Mouse (Mus musculus) adrenal gland (tissue): ENCODE measurements around the gene 4833427G06Rik.

Experiments
- intact Hi-C: fragments of 180-260 bp; cut with DNase I; formaldehyde crosslinking; loops from one replicate; pipeline ENCODE4 v1.15.1; 2025
- long read RNA-seq, 2 experiments: library from polyadenylated mRNA; unstranded; transcript quantifications; one replicate each; pipeline ENCODE4 v2.0.0; 2020; ENCODE audit warnings: borderline replicate concordance in 1 of 2; ENCODE audit not compliant: insufficient replicate concordance in 1 of 2

The 4833427G06Rik gene
- long read RNA-seq, experiment 1 = 0 reads
- long read RNA-seq, experiment 2 = 0 reads

DNA sequence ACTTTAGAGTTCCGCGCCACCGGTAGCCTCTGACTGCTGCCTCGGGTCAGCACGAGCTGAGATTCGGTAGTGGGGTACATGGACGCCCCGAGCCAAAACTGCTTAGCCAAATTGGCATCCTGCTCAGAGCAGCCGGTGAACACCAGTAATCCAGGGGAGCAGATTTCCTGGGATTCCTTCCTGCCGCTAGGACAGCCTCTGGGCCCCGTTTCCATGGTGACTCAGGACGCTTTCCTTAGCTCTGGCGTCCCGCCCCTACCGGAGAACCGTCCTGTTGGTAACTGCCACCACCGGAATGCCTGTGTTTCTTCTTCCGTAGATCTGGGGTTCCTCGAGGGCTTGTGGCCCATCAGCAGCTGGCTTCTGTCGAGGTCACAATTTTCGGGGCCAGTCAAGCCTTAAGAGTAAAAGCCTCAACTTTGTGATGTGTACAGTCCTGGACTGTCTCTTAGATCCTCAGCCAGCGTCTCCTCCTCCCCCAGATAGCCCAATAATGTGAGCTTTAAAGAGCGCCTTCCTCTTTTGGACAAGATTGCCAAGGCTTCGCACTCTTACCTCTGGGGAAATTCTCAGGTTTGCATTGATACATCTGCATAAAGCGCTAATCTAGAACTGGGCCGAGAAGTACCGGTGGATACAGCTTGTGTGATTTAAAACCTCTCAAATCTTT, at the start of gene 4833427G06Rik:
TSS of gene 4833427G06Rik (minus strand) at position 323 of the 670 bp plus-strand sequence.
- intact Hi-C loops = no loop called here

DNA sequence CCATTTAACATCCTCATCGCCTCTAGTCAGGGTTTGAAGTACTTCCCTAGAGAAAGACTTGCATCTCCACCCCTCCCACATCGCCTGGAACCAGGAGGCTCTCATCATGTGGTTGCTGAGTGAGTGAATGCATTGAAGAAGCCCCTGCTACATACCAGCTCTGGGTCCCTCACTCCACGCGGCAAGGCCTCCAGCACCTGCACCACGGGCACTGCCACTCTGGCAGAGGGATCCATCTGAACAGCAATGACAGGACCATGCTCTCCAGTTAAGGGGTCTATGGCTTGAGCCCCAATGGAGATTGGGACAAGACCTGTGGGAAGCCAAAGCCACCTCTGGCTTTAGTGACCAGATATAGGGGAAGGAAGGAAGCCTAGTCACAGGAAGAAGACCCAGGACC, 45.4 kb upstream of the 4833427G06Rik start:
- intact Hi-C loops = no loop called here

DNA sequence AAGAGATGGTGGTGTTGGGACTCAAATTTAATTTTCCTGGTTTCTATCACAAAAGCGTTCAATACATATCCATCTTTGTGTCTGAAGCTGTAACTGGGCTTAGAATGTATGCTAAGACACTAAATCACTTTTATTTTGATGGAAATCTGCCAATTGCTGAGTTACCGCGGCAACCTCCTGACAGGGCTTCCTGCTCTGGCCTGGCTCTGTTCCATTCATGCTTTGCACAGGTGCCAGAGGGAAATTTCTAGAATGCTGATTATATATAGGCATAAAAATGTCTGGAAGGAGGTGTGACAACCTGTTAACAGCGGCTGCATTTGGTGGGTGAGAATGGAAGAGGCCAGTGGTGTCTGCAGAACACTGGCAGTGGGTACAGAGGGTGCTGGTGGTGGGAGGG, 44.6 kb upstream of the 4833427G06Rik start:
- intact Hi-C loops = no loop called here

DNA sequence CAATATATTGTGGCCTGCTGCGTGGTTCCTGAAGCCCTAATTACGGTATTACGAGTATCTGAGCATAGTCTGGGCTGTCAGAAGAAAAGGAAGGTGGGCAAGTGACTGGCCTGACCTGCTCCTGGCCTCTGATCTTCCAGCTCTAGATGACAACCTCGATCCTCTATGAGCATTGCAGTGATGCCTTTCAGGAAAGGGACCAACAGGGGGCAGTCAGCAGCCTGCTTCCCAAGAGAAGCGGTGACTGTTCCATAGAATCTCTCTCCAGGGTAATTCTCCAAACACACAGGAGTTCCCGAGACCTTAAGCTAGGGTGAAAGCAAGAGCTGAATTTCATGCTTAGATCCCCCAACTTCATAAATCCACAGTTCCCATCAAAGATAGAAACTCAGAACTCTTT, 42.3 kb upstream of the 4833427G06Rik start:
- intact Hi-C loops = no loop called here

DNA sequence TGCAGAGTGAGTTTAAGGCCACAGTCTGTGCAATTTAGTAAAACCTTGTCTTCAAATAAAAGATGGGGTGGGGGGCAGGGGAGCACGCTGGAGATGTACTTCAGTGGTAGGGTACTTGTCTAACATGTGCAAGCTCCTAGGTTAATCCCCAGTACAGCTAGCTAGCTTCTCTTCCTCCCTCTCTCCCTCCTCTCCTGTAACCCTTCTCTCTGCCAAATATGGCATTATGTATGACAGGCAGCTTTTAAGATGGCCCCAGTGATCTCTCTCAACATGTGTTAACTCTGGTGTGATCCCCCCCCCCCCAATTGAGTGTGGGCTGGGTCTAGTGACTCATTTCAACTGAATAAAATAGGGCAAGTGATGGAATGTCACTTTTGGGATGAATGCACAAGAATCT, 41.6 kb upstream of the 4833427G06Rik start:
- intact Hi-C loops = no loop called here

DNA sequence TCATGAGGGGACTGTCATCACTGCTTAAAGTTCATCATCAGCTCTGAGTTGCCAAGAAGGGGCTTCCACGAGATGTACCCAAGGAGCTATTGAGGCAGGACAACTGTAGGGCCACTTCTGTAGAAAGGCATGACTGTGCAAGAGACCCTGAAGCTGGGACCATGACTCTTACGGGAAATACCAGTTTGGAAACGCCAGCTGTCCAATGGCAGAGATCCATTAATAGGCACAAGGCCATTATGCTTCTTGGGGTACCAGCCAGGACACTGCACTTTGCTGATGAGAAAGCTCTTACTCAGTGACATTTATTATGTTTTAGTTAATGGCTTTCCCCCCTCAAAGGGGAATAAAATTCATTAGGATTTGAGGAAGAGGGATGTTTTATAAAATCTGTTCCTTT, 38.8 kb upstream of the 4833427G06Rik start:
- intact Hi-C loops = no loop called here

DNA sequence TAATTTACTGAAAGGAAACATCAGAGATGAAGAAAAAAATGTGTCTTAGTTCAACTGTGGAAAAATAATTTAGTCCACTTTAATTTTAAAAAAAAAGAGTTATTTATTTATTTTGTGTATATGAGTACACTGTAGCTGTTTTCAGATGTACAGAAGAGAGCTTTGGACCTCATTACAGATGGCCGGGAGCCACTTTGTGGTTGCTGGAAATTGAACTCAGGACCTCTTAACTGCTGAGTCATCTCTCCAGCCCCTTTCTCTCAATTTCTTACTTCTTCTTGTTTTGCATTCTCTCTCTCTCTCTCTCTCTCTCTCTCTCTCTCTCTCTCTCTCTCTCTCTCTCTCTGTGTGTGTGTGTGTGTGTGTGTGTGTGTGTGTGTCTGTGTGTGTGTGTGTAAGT, 37.5 kb upstream of the 4833427G06Rik start:
- intact Hi-C loops = loop anchor here (5.0 kb wide), 1 partner anchor 87 kb away; no protein-coding TSS in a partner anchor

DNA sequence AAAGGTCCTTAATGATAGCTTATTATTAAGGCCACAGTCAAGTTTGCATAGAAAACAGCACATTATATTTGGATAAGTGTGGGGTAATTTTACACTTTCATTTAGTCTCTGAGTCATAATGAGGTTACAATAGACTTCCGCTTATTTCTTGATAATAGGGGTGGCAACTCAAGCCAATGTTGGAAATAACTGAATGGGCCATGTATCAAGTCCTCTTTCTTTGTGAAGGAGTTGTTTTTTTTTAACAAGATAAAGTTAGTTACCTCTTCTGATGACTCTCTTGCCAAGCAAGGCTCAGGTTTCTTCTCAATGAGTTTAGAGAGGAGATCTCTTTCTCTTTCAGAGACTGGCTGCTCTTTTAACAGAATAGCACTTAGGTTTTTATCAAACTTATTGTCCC, 36.4 kb upstream of the 4833427G06Rik start:
- intact Hi-C loops = loop anchor here (5.0 kb wide), 1 partner anchor 86 kb away; no protein-coding TSS in a partner anchor

DNA sequence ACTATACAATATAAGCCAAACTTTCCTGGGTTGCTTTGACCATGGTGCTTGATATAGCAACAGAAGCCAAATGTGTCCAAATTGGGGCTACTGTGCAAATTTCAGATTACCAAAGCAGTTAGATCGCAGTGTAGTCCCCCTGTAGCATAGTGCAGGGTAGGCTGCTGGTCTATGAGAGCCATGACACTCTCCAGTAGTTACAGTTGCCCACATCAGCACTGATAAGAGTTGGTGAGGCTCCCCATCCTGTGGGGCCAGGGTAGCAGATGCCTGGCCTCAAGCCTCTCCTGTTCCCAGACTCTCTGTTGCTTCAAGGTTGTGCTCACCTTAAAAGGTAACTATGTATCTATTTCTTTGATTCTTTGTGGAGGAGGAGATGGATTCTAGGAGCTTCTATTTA, 36.0 kb upstream of the 4833427G06Rik start:
- intact Hi-C loops = loop anchor here (5.0 kb wide), 1 partner anchor 86 kb away; no protein-coding TSS in a partner anchor

DNA sequence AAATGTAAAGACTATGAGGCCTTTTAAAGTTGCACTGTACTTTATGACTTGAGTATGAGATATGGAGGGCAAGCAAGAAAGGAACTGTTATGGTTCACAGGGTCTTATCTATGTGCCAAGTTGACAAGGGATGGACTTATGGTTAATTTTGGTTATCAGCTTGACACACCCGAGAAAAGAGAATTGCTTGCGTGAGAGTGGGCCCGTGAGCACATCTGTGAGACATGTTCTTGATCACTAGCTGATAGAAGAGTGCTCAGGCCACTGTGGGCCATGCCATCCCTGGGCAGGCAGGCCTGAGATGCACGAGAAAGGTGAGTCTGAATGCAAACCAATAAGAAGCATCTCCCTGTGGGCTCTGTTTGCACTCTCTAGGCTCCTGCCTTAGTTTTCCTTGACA, 35.6 kb upstream of the 4833427G06Rik start:
- intact Hi-C loops = loop anchor here (5.0 kb wide), 1 partner anchor 85 kb away; no protein-coding TSS in a partner anchor

DNA sequence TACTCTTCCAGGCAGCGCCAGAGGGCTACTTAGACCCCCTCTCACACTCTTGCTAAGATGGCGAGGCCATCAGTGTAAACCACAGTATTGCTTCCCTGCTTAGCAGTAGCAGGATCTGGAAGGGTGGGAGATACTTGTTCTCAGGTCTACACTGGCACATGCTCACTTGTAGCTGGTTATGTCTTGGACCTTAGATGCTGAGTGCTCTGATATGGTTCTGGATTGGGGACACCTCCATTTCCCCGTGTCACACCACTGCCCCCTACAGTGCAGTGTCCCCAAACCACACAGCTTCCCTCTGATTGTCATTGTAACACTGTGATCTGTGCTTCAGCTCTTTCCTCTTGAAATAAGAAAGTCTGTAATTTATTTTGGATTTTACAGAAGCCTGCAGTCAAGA, 35.1 kb upstream of the 4833427G06Rik start:
- intact Hi-C loops = loop anchor here (5.0 kb wide), 1 partner anchor 85 kb away; no protein-coding TSS in a partner anchor

DNA sequence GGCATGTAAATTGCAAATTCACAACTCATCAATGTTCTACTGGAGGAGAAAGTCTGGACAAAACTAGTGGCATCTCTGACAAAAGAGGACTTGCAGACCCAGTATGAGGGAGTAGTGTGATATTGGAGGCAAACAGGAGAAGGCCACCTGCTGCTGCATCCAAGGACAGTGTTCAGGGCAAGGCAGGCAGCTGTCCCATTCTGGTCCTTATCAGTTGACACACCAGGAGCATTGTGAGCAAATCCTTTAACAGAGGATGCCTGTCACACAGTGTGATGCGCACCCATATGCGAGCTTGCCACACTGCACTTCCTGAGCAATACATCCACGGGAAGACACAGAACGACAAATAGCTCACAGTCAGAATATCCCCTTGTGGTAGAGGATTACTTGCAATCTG, 12.9 kb upstream of the 4833427G06Rik start:
- intact Hi-C loops = no loop called here

DNA sequence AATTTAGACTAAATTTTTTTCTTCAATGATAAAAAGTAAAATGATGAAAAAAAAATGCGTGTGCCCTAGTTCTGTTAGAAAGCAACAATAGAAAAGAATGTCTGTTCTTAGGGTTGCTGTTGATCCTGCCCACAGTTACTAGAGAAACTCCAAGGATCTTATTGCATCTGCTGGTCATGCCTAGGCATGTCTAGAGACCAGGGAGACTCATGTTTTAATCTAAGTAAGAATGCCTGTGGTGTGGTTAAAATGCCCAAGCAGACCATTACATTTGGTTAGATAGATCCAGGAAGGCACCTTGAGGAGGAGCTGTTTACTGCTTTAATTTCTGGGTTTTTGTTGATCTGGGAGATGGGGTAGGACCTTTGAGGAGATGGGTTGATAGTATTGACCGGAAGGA, 3.9 kb upstream of the 4833427G06Rik start:
- intact Hi-C loops = no loop called here

DNA sequence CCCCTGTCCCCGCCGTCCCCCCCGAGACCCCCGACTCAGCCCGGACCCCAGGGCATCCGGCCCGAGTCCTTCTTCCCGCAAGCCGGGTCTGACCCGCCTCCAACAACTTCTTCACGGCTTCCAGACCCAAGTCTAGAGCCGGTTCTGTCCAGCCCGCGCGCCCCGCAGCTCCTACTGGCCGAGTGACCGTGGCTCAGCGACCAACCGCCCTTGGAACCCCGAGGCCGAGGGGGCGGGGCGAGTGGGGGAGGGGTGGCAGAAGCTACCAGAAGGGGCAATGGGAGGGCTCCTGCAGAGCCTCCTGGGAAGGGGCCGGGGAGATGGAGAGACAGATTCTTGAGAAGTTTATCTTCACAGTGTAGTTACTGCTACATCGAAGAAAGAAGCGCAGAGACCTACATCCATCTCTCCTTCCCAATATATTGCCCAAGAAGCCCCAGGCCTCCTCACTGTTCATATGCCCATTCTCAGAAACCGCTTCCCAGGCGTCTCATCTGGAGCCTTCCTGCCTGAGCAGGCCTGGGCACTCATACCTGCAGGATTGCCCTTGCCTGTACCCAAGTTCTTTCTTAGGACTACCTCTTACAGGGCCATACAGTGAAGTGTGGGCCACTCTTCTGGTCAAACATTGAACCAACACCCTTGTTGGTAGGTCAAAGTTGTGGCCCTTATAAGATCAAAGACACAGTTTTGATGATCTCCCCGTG, 2.1 kb upstream of the 4833427G06Rik start:
- intact Hi-C loops = no loop called here

DNA sequence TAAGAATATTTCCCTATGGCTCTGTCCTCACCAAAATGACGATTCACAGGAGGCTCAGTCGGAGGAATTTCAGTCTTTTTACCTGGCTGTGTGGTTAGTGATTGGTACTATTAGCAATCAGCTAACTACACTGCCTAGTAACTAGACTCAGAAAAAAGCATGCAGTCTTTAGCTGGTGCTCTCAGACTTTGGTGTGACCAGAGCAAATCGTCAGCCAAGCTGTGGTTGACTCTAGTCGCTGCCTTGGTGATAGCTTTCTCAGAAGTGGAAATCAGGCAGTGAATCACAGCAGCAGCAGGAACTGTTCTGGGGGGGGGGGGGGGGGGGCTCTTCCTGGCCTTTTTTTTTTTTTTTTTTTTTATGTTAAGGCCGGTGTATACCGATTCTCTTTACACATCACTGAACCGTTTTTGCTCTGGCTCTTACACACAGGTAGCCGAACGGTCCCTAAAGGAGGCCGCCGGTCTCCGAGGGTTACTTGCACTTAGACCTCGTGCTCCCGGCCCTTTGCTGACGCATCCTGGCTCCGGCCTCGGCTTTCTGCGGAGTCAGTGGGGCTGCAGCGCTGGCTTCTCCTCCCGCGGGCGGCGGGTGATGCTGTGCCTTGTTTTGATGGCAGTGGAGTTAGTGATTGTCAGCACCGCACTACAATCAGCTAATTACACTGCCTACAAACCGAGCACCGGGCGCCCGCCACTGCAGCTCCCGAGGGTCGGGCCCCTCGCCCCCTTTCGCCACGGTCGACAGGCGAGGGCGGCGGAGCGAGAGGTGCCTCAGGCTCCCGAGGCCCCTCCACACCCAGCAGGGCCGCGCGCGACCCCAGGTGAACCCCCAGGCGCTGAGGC, 1.3 kb upstream of the 4833427G06Rik start:
- intact Hi-C loops = no loop called here

DNA sequence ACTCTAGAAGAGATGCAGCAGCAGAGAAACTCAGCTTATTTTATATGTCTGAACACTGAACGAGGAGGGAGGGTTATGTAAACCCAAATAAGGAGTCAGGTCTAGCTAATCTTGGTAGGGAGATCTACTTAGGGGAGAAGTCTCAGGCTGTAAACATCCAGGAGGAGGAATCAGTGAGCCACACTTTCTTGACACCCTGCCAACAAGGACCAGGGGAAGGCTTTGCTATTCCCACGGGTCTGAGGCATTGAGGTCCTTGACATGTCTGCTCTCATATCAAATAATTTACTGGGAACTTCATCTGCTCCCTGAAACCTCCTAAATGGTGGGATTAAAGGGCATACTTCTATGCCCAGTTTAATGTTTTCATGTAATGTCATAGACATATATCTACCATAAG, 5.6 kb downstream of the 4833427G06Rik start:
- intact Hi-C loops = no loop called here

DNA sequence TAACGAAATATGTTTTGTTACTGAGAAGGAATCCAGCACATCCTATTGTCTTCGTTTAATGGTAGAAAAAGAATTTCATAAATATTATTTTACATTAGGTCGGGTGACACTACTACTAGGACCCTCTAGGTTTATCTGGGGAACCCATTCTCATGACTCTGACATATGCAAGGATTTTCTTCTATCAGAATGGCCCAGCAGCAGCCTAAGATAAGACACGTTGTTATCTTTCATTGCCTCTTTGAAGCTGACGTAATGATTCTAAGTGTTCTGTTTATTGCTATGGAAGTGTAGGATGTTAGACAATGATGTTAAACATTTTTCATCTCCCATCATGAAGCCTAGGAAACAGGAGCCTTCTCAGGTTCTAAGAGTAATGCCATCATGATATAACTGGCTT, 8.2 kb downstream of the 4833427G06Rik start:
- intact Hi-C loops = no loop called here

DNA sequence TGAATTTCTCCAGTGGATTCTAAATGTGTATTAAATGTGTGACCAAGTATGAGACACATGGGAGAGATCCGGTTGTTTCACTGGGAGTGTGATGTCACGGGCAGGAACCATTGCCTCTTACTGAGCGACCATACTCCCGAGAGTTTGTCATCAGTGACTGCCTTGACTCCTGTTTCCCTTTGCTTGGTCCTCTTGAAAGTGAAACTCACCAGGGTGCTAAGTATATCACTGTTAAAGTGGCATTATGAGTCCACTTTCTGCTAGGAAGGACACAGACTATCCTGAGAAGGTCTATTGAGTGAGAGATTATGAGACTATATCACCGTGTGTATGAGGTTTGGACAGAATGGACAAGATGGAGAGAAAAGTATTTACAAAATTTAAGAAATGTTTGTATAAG, 20.3 kb downstream of the 4833427G06Rik start:
- intact Hi-C loops = no loop called here

DNA sequence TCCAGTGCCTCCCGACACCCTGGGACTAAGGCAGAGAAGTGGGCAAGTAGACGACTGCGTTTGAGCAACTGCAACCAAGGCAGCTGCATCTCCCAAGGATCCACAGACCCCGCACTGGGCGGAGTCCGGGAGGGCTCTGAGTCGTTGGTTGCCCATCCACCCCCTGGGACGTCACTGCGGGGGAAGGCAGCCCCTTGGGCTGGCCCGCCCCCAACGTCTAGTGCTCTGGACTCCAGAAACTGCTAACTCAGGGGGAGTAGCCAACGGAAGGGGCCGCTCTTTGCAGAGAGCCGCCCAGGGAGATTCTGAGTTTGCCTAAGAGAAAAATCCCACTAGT, 24.9 kb downstream of the 4833427G06Rik start, which contains the start of gene Layn:
TSS of gene Layn (minus strand) at position 116 of the 337 bp plus-strand sequence.
- intact Hi-C loops = no loop called here

DNA sequence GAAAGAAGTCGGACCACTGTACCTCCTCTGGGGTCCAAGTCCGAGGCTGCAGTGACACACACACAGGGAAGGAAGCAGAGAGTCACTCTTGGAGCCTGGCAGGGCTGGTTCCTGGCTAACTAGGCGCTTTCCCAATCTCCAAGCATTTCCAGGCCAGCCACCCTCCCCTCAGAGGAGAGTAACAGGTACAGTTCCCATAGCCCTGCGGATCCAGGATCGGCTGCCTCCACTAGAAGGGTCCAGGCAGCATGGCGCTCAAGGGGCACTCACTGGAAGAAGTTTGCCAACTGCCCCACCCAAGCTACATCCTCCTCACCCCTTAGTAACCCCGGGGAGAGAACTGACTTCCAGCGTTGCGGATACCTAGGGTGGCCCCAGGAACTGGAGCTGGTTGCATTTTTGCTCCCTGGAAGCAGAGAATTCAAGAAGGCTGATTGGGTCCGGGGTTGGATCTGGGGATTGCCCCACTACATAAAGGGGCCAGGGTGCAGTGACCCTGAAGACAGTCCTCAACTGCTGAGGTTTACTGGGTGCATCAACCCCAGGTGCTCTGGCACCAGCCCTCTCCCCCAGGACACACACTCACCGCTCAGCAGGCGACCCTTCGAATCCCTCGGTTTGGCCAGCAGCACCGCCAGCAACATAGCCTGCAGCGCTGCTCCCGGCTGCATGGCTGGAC, 25.4 kb downstream of the 4833427G06Rik start:
- intact Hi-C loops = no loop called here

DNA sequence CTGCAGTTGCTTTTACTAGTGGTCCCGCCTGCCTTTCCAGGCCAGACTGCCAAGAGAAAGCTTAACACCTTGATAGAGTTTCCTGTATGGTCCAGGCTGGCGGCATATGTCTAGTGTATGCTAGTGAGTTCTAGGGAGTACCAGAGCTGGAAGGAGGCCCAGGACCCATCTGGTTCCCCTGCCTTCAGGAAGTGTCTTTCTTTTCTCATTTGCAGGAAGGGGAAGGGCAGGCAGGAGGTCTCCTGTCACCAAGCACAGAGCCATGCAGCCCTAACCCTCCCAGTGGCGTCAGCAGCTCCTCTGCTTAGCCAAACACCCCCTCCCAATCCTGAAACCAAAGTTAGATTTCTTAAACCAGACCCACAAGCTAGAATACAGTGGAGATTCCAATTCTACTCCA, 26.1 kb downstream of the 4833427G06Rik start:
- intact Hi-C loops = no loop called here
